Mouse (Mus musculus): Measurements from ENCODE around the gene Rassf5.

Gene Rassf5

GRCm38 (mm10) chr1:131135960-131136629 lies 109.0 kb downstream of the Rassf5 start:
- no peak for DNase-seq (ENCODE audit: low spot score)

- DNase-seq (ENCODE audit: low spot score), result no peak
Observed at GRCm38 (mm10) chr1:131134942-131135522, 110.0 kb downstream of the Rassf5 start.

- DNase-seq (ENCODE audit: low spot score), result no peak
Observed at GRCm38 (mm10) chr1:131134231-131134630, 110.8 kb downstream of the Rassf5 start.

Data from c-Kit-positive CD71-positive TER-119-positive erythroid progenitor cells, embryonic 14.5 days (primary cell).